Mouse (Mus musculus): ENCODE data around the gene Olfr324.

- no peak for TF ChIP-seq CTCF (IDR thresholded peaks at IDR 0.05; ENCODE audit: control insufficient read depth, insufficient read depth, low read length)
- no peak for TF ChIP-seq POLR2A (IDR thresholded peaks at IDR 0.05; ENCODE audit: borderline replicate concordance, control insufficient read depth, low read depth, low read length)
These were observed 31.2 kb downstream of the Olfr324 start for GRCm38 (mm10) chr11:58626146-58626545.
